Mouse (Mus musculus) heart, embryonic 14.5 days (tissue): ENCODE data around the gene Aacs. TPM values are rescaled to one million over a fixed set of nuclear protein-coding genes. Genes with fewer than 3 reads are reported as not detected.
"Not testable (repeated sequence)": the region's sequence is repeated elsewhere in the genome, so short reads cannot be mapped to it uniquely, and the experiment has no call there.

ENCODE experiments used
- ATAC-seq: fragments of 200-750 bp; cut with Nextera tagmentation; 2 replicates; pipeline ENCODE4 v1.8.0; 2017; ENCODE audit warnings: low read depth, moderate TSS enrichment; ENCODE audit not compliant: insufficient number of reproducible peaks, insufficient read depth, low FRiP score
- H3K27ac ChIP-seq, 2 experiments: fragments of 200-500 bp in 1 of 2; fragments of 300-500 bp in 1 of 2; sonication (generic) in 1 of 2; replicated peaks in 1 of 2; 2 replicates each; pipeline ENCODE4 v1.5.1; 2012 to 2014; ENCODE audit warnings: low read depth in 2 of 2, low read length in 2 of 2, control low read depth in 1 of 2, mild to moderate bottlenecking in 1 of 2, mixed read lengths in 1 of 2; ENCODE audit not compliant: control insufficient read depth in 1 of 2, insufficient read depth in 1 of 2
- H3K27me3 ChIP-seq: fragments of 300-500 bp; sonication (generic); 2 replicates; pipeline ENCODE4 v1.6.1; 2014; ENCODE audit warnings: mild to moderate bottlenecking, low read length, control low read depth; ENCODE audit not compliant: control insufficient read depth, insufficient read depth
- H3K36me3 ChIP-seq: fragments of 300-500 bp; sonication (generic); 2 replicates; pipeline ENCODE4 v1.6.1; 2014; ENCODE audit warnings: mild to moderate bottlenecking, control low read depth, low read length, mixed read lengths; ENCODE audit not compliant: control insufficient read depth, insufficient read depth
- H3K4me1 ChIP-seq, 2 experiments: fragments of 200-500 bp in 1 of 2; fragments of 300-500 bp in 1 of 2; sonication (generic) in 1 of 2; 2 replicates each; pipeline ENCODE4 v1.6.1; 2012 to 2014; ENCODE audit warnings: low read length in 2 of 2, control low read depth in 1 of 2, mixed read lengths in 1 of 2; ENCODE audit not compliant: control insufficient read depth in 2 of 2, insufficient read depth in 2 of 2
- H3K4me2 ChIP-seq: fragments of 300-500 bp; sonication (generic); 2 replicates; pipeline ENCODE4 v1.6.1; 2014; ENCODE audit warnings: mild to moderate bottlenecking, low read length
- H3K4me3 ChIP-seq, 2 experiments: fragments of 200-500 bp in 1 of 2; fragments of 300-500 bp in 1 of 2; sonication (generic) in 1 of 2; 2 replicates each; pipeline ENCODE4 v1.5.1; 2012 to 2014; ENCODE audit warnings: low read length in 2 of 2, mild to moderate bottlenecking in 2 of 2, control low read depth in 1 of 2, low read depth in 1 of 2, moderate library complexity in 1 of 2; ENCODE audit not compliant: control insufficient read depth in 1 of 2, insufficient read depth in 1 of 2
- H3K9ac ChIP-seq: fragments of 300-500 bp; sonication (generic); 2 replicates; pipeline ENCODE4 v1.6.1; 2014; ENCODE audit warnings: mild to moderate bottlenecking, low read length
- H3K9me3 ChIP-seq: fragments of 300-500 bp; sonication (generic); 2 replicates; pipeline ENCODE4 v1.6.1; 2016; ENCODE audit warnings: low read length, control low read depth; ENCODE audit not compliant: control insufficient read depth
- WGBS: fragments of 180-500 bp; shearing (Covaris S2); extraction: QIAGEN DNeasy Blood & Tissue Kit; methylation state at CpG from one replicate; pipeline ENCODE4 v1.1.7; 2014; 5-methylcytosine and 5-hydroxymethylcytosine counted together
- polyA plus RNA-seq: library from polyadenylated mRNA; unstranded; fragments of >200 nt; fragmentation: Nextera tagmentation; extraction: Ambion mirVana; gene quantifications from 2 replicates; pipeline ENCODE4 v1.2.1, GENCODE M21; 2014

Gene Aacs
- 9.4 and 9.6 TPM in 2 replicates for polyA plus RNA-seq

GRCm38 (mm10) chr5:125475601-125476285 is at the start of gene Aacs:
TSS of gene Aacs (plus strand) at chr5:125475814.
- peak; percentile 85 for ATAC-seq
- Histone ChIP-seq H3K4me1 (peaks cover 6 to 10% of the 10 kb centered on the region in 2 experiments; a peak in 3 of 4 replicates), H3K4me2 (peak within 1 kb of the TSS; percentile 98), H3K27ac (peak within 1 kb of the TSS; percentile 44 to 46; a peak in 2 of 4 replicates), H3K4me3 (peak within 1 kb of the TSS; percentile 88 to 98), H3K36me3 (no peaks in the 10 kb centered on the region), H3K9ac (peak within 1 kb of the TSS; percentile 87), H3K27me3 (no peaks in the 10 kb centered on the region), H3K9me3 (no peaks in the 10 kb centered on the region)
- WGBS, result under 1% methylated on average over 54 of the region's 60 CpGs

- Histone ChIP-seq H3K27ac (peak overlapping the region; percentile 66 to 84), H3K9me3 (no peaks in the 10 kb centered on the region), H3K36me3 (peaks cover 98% of the 10 kb centered on the region), H3K4me2 (no peak overlapping the region), H3K27me3 (no peaks in the 10 kb centered on the region), H3K9ac (no peak overlapping the region), H3K4me1 (peaks cover 0 to 5% of the 10 kb centered on the region in 2 experiments; a peak in 1 of 4 replicates), H3K4me3 (no peak overlapping the region)
- ATAC-seq, result peak; percentile 44
- WGBS, result 69% methylated on average over 10 of the region's 10 CpGs
Measured at GRCm38 (mm10) chr5:125426343-125426742, 49.3 kb upstream of the Aacs start.

- peaks cover 42% of the 10 kb centered on the region for H3K36me3 ChIP-seq
- not testable (repeated sequence) for H3K9ac ChIP-seq, H3K27me3 ChIP-seq, H3K27ac ChIP-seq, H3K4me3 ChIP-seq, ATAC-seq, H3K9me3 ChIP-seq, H3K4me2 ChIP-seq
- peaks cover 5 to 11% of the 10 kb centered on the region in 2 experiments for H3K4me1 ChIP-seq
- WGBS, result 92% methylated on average over 2 of the region's 2 CpGs
Measured at GRCm38 (mm10) chr5:125432324-125432723, 43.3 kb upstream of the Aacs start.

DNA sequence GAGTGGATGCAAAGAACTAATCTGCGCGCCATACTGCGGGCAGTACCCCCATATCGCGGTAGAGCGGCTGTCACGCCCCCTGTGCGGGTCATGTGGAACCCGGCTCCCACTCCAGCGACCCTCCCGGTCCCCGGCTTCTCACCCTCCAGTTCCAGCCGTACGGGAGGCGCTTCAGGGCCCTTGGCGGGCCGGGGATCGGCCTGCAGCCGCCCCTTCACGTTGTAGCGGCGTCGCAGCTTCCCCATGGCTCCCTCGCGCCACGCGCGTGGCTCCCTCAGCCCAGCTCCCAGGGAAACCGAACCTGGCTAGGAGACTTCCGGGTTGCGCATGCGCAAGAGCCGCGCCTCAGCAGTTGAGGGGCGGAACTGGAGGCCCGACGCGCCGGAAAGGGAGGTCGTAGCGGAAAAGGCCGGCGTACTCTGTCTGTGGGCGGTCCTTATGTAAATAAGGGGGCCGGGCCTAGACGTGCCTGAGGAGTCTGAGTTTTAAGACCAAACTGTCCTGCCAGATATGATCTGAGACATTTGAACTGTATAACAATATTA is 41.7 kb upstream of the Aacs start, which contains the start of gene Dhx37:
Dhx37 (minus strand) TSS at position 329 of the 545 bp plus-strand sequence.
- H3K36me3 ChIP-seq, result peaks cover 27% of the 10 kb centered on the region
- H3K9ac ChIP-seq, result peak within 1 kb of the TSS; percentile 92
- peak within 1 kb of the TSS; percentile 96 for H3K4me2 ChIP-seq
- H3K9me3 ChIP-seq, result no peaks in the 10 kb centered on the region
- peak within 1 kb of the TSS; percentile 94 for H3K4me3 ChIP-seq
- WGBS, result under 1% methylated on average over 46 of the region's 46 CpGs
- H3K4me1 ChIP-seq, result peaks cover 5 to 11% of the 10 kb centered on the region in 2 experiments
- no peaks in the 10 kb centered on the region for H3K27me3 ChIP-seq
- ATAC-seq, result peak; percentile 89
- H3K27ac ChIP-seq, result no peak within 1 kb of the TSS; a peak in 1 of 4 replicates

DNA sequence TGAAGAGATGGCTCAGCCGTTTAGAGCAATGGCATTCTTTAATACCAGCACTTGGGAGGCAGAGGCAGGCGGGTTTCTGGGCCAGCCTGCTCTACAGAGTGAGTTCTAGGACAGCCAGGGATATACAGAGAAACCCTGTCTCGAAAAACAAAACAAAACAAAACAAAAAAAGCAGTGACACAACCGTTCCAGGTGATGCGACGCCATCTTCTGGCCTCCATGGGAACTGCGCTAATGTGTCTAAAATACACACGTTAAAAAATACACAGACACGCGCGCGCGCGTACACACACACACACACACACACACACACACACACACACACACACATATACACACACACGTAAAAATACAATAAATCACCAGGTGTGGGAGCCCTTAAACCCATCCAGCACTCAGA is 41.3 kb upstream of the Aacs start:
- WGBS, result 56% methylated on average over 15 of the region's 15 CpGs
- not testable (repeated sequence) for ATAC-seq, H3K9me3 ChIP-seq, H3K9ac ChIP-seq, H3K27ac ChIP-seq, H3K27me3 ChIP-seq
- peaks cover 23% of the 10 kb centered on the region for H3K36me3 ChIP-seq
- H3K4me2 ChIP-seq, result peak overlapping the region; percentile 96
- H3K4me1 ChIP-seq, result peaks cover 5 to 11% of the 10 kb centered on the region in 2 experiments
- H3K4me3 ChIP-seq, result peak overlapping the region; percentile 20 to 94

- 0 out of 2 replicates have a peak, but pooled peaks have one; percentile 11 for ATAC-seq
- 6% methylated on average over 7 of the region's 7 CpGs for WGBS
- H3K27ac ChIP-seq, result peak overlapping the region; percentile 74 to 89
Measured at GRCm38 (mm10) chr5:125440583-125441233, 34.9 kb upstream of the Aacs start.

More at GRCm38 (mm10) chr5:125440583-125441233, 34.9 kb upstream of the Aacs start:
- Histone ChIP-seq H3K36me3 (peaks cover 3% of the 10 kb centered on the region; the same call in 1 of the 2 replicates), H3K4me3 (peak overlapping the region; percentile 96 to 99), H3K27me3 (no peaks in the 10 kb centered on the region), H3K4me2 (peak overlapping the region; percentile 87), H3K9me3 (no peaks in the 10 kb centered on the region), H3K4me1 (peaks cover 5 to 7% of the 10 kb centered on the region in 2 experiments; a peak in 3 of 4 replicates), H3K9ac (peak overlapping the region; percentile 91)
